Mouse (Mus musculus): Measurements from ENCODE around the gene Otud7a. TPM values are rescaled to one million over a fixed set of nuclear protein-coding genes. Genes with fewer than 3 reads are reported as not detected.

Otud7a gene
- polyA plus RNA-seq, 1 experiment from 2014 or later: 0.48 TPM

Other genes starting within 250 kb of the Otud7a start
- 2.5 and 3.3 TPM in 2 replicates for gene Chrna7, start 232.2 kb upstream of the Otud7a start, polyA plus RNA-seq (2014; fragmentation: Nextera tagmentation; extraction: Ambion mirVana)